Mouse (Mus musculus) heart, postnatal 10 days (tissue): ENCODE results near the gene Cpb2. TPM values are rescaled to one million over a fixed set of nuclear protein-coding genes. Genes with fewer than 3 reads are reported as not detected.
A peak's percentile ranks its signal among the peaks of the same experiment; 100 is the strongest.

Experiments used
- DNase-seq, 2 experiments: peaks; one replicate each; pipeline ENCODE4 v3.0.0; 2021
- intact Hi-C: fragments of 180-260 bp; cut with DNase I; formaldehyde crosslinking; loops from one replicate; pipeline ENCODE4 v1.15.1; 2025
- total RNA-seq, 2 experiments: library from RNA; stranded (reverse); gene quantifications; 2 replicates each; pipeline ENCODE4 v1.2.3; 2021

Gene Cpb2
- total RNA-seq, result not detected

GRCm38 (mm10) chr14:75242087-75242486 lies at the start of gene Cpb2:
Cpb2 (plus strand) TSS chr14:75242287.
- no peak for DNase-seq
- intact Hi-C loops, result no loop called here

DNA sequence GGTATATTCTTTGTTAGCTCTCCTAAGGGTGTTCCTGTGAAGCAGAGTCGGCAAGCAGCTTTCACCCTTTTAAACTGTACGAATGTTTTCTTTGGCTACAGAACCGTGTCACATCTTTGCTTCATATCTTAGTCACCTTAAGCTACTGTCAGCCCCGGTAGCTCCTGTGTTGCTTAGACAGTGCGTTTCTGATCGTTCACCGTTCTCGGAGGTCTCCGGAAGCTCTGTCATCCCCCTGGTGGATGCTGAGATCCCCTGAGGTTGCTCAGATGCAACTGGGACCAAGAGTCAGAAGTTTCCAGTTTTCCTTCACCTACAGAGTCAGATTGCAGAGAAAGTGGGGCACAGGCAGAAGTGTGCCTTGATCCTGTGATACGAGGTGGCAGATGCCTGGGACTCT lies 49.7 kb upstream of the Cpb2 start:
- intact Hi-C loops, result no loop called here
- no peak for DNase-seq

- intact Hi-C loops, result no loop called here
- DNase-seq, result no peak
These were observed 49.2 kb upstream of the Cpb2 start for GRCm38 (mm10) chr14:75192858-75193257.

GRCm38 (mm10) chr14:75195530-75195929 lies 46.6 kb upstream of the Cpb2 start:
- intact Hi-C loops, result no loop called here
- no peak for DNase-seq

GRCm38 (mm10) chr14:75197027-75197426 lies 45.1 kb upstream of the Cpb2 start:
- peak; percentile 39 to 67 for DNase-seq
- intact Hi-C loops, result loop anchor here (1.0 to 2.0 kb wide), 3 partner anchors 136 to 523 kb away; no protein-coding TSS in a partner anchor

- no peak for DNase-seq
- intact Hi-C loops, result loop anchor here (1.0 to 2.0 kb wide), 3 partner anchors 137 to 523 kb away; no protein-coding TSS in a partner anchor
These were observed 44.4 kb upstream of the Cpb2 start for GRCm38 (mm10) chr14:75197660-75198059.

- intact Hi-C loops, result no loop called here
- no peak for DNase-seq
These were observed 36.6 kb upstream of the Cpb2 start for GRCm38 (mm10) chr14:75205363-75206051.

DNA sequence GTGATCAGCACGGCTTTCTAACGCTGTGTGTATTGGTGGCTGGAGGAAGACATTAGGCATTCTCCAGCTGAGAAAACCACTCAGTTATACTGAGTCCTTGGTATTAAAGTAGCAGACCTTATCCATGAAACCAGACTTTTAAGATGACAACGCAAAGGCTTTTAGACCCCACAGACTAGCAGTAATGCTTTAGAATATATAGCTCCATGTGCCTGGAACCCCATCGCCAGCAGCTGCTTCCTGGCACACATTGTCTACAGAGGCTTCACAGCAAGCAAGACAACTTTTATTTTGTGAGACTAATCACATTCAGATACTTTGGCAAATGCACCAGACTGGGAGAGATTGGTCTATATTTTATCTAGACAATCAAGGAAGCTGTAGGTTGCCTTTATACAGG lies 35.8 kb upstream of the Cpb2 start:
- no peak for DNase-seq
- intact Hi-C loops, result no loop called here

GRCm38 (mm10) chr14:75208572-75209151 lies 33.4 kb upstream of the Cpb2 start:
- no peak for DNase-seq
- intact Hi-C loops, result no loop called here

GRCm38 (mm10) chr14:75213752-75214151 lies 28.3 kb upstream of the Cpb2 start:
- intact Hi-C loops, result no loop called here
- no peak for DNase-seq

- no peak for DNase-seq
- intact Hi-C loops, result no loop called here
These were observed 23.2 kb upstream of the Cpb2 start for GRCm38 (mm10) chr14:75218843-75219242.

DNA sequence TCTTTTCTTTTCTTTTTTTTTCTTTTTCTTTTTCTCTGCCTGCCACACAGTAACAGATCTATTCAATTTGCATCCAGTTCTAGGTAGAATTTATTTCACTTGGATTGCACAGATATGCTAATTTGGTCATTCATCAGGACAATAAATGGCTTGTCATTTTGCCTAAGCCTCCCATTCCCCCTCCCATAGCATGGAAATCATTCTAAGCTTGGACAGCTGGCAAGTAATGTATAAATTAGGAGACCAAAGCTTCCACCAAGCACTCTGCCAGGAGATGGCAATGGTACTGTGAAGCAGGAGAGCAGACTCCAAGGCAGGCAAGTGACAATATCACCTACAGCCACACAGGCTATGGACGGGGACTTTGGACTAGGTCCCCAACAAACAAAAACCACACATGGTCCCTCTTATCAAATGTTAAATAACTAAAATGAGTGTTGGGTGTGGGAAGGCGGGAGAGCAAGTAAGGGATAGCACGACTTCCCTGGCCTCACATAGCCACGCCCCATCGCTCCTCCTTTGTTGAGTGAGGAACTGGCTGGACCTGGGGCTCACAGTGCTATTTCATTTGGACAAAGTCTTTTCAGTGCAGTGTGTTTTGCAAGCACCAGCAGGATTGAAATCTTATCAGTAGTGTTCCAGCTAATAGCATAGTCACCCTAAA lies 22.7 kb upstream of the Cpb2 start:
- intact Hi-C loops, result no loop called here
- no peak for DNase-seq

- no peak for DNase-seq
- intact Hi-C loops, result no loop called here
These were observed 19.7 kb upstream of the Cpb2 start for GRCm38 (mm10) chr14:75222386-75222785.

DNA sequence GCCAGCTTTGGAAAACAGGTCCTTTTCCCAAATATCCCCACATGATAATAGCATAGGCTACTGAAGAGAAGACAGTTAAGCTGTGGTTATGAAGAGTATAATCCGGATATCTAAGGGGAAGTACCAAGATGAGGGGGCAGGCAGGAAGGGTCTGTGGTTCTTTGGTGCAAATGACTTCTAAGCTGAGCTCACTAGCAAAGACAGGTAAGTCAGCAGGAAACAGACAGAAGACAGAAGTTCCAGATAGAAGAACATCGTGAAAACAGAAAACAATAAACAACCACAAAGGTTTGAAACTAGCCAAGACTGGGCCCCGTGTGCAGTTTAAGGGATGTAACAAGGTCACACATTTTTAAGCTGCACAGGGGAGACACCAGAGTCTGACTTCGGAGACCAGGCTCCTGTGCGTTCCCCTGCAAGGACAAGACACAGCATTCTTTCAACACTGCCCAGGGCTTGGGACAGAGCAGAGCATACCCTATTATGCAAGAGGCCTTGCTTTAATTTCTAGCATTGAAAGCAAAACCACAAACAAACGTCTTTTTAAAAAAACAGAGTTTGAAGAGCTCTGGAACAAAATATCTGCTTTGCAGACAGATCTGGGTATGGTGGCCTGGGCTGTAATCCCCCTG lies 14.5 kb upstream of the Cpb2 start:
- no peak for DNase-seq
- intact Hi-C loops, result no loop called here

DNA sequence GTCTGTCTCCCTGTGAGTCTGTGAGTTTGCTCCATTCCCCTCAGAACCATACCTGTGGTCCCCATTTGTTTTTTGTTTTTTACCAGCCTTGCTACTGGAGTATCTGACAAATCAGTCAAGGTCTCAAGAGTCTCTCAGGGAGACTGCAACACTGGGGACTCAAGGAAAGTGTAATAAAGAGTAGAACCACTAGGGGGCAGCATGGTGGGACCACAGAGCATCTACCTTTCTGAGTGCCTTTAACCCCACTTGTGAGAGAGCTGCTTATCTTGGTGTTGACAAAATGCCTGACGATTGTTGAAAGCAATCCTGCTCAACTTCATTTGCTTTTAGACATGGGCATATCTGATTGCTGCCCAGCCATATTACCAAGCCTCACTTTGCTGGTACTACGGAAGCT lies 12.3 kb upstream of the Cpb2 start:
- intact Hi-C loops, result no loop called here
- DNase-seq, result peak; percentile 2 to 33

DNA sequence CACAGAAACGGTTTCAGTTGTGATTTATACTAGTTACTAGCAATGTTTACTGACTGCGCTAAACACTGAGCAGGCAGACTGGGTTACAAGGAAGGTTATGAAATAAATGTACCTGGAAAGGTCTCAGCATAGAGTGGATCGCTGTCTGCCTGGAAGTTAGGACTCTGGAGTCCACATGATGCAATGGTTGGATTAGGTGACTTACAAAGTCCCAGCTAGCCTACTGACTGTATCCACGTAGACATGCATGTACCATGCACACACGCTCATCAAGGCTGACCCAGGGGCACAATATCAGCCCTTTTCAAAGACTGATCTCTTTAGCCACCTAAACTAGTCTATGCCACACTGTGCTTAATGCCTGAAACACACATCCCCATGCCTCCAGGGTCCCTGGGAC lies 9.0 kb upstream of the Cpb2 start:
- DNase-seq, result no peak
- intact Hi-C loops, result no loop called here

DNA sequence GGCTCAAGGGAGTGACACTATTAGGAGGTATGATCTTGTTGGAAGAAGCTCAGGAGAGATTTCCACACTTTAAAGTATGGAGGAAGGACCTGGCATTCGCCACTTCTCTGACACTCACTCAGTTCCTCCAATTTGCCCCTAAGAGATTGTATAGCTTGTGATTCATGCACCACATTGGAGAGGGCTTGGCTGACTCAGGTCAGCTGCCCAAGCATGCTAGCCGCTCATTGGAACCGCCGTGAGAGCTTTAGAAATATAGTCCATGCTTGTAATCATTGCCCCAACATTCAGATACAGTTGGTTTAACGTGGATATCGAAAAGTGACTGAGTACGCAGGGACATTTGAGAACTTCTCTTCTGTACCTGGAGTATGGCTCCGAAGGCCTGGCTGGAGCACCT lies 6.5 kb upstream of the Cpb2 start:
- intact Hi-C loops, result no loop called here
- no peak for DNase-seq

DNA sequence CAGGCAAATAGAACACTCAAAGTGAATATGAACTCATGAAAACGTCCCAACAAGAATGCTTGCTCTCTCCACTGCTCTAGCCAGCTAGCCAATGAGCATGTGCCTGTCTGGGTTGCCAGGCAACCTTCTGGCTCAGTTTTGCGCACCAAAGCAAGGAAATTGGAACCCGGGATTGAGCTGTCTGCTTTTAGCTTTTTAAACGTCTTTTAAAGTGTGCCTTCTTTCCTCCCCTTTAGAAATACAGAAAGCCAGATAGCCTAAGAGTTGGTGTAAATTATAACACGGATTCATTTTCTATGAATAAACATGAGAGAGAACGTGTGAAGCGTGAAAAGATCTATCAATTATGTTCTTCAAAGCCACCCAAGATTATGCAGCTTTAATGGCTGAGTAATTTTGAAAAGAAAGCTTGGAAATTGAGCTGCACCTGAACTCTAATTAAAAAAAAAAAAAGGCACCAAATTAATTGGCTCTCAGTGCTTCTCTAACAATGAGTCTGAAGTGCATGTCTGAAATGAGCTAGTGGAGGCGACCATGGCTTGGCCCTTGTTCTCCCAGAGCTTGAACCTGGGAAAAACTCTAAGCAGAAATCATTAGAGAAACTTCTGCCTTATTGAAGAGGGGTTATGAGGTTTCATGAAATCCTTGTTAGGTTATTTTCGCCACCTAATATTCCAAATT lies 6.0 kb upstream of the Cpb2 start:
- intact Hi-C loops, result no loop called here
- no peak for DNase-seq

- intact Hi-C loops, result no loop called here
- DNase-seq, result no peak
These were observed 5.5 kb upstream of the Cpb2 start for GRCm38 (mm10) chr14:75236636-75237003.

DNA sequence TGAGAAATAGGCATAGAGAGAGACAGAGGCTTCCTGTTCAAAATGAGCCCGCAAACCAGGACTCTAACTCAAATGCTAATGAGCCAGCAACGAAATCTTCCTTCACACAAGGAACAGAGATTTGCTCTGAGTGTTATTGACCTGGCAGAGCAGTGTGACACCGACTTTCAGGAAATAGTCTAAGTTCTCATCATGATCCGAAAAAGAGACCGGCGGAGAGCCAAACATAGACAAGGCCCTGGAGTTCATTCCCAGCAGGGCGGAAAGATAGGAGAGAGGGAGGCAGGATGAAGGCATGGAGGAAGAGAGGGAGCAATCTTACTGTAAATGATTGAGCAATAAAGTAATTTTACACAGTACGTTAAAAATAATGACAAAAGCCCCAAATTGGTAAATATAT lies 5.0 kb upstream of the Cpb2 start:
- intact Hi-C loops, result no loop called here
- no peak for DNase-seq

DNA sequence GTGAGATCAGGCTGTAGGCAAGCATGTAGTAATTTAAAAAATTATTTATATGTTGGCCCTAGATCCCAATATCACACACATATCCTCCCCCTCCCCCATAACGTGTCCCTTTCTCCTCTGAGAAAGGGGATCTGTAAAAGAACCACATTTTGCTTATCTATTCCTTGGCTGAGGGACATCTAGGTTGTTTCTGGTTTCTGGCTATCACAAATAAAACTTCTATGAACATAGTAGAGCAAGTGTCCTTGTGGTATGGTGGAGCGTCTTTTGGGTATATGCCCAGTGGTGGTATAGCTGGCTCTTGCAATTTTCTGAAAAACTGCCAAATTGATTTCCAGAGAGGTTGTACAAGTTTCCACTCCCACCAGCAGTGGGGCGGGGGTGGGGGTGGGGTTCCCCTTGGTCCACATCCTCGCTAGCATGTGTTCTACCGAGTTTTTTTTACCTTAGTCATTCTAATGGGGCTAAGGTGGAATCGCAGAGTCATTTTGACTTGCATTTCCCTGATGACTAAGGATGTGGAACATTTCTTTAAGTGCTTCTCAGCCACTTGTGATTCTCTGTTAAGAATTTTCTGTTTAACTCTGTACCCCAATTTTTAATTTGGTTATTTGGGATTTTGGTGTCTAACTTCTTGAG lies 3.9 kb upstream of the Cpb2 start:
- no peak for DNase-seq
- intact Hi-C loops, result no loop called here
